Mouse (Mus musculus): ENCODE measurements around the gene Qrfpr.

The Qrfpr gene

DNA sequence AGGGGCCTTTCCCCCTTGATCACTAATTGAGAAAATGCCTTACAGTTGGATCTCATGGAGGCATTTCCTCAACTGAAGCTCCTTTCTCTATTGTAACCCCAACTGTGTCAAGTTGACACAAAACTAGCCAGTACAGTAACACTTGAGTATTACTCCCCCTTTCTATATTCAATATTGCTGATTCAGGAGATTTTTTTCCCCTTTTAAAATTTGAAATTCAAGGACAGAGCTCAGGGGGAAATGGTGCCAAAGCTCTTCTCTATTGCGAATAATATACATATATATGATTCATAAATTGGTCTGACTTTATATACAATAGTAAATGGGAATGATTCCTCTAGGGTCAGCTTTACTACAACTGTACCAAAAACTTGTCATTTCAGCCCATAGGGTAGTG, 71.6 kb downstream of the Qrfpr start:
- DNase-seq, result no peak

DNA sequence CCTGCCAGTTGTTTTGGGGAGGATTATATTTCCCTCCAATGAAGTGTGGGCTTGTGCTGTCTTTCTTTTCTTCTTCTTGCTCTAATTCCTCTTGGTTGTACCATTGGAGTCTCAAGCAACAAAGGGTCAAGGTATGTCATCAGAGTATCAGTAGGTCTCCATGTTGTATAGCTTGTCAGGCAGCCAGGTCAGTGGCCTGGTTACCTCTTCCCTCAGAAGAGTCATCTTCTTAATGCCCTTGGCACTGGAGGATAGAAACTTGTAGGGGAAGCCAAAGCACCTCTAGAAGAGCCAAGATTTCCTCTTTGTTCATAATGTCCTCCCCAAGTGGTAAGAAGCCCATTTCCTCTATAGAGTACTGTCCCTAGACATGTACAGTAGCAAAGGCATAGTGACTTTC, 83.1 kb downstream of the Qrfpr start:
- no peak for DNase-seq

DNA sequence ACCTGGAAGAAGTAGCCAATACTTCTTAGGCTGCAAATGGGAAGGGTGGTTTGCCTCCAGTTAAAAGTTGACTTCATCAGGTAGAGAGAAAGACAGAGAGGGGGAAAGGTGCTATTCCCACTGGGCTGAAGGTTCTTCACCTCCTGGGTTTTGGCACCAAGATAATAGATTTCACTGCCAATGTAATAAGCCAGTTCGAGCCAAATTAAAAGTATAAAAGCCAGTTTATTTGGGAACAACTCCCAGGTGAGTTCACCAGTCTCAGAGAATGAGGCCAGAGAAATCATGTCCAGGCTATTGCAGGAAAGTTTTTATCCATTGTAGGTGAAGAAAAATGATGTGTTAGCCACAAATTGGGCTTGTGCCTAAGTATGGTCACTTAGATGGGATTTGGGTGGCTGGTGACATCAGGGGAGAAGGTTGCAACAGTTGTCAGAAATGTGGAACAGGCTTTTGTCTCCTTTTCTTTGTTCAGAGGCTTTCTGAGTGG, 83.9 kb downstream of the Qrfpr start:
- DNase-seq, result no peak

DNA sequence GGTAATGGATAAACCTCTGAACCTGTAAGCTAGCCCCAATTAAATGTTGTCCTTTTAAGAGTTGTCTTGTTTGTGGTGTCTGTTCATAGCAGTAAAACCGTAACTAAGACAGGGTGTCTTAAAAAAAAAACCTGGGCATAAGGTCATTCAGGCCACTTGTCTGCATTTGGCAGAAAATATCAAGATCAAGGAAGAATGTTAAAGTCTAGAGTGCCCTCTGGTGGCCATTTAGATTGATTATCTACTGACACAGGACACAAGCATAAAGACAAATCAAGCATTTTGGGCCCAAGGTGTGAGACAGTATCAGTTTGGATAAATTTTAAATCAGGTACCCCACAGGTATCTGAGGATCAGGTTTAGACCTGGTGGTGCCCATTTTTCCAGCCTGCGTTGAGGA, 84.6 kb downstream of the Qrfpr start:
- peak; percentile 66 for DNase-seq

DNA sequence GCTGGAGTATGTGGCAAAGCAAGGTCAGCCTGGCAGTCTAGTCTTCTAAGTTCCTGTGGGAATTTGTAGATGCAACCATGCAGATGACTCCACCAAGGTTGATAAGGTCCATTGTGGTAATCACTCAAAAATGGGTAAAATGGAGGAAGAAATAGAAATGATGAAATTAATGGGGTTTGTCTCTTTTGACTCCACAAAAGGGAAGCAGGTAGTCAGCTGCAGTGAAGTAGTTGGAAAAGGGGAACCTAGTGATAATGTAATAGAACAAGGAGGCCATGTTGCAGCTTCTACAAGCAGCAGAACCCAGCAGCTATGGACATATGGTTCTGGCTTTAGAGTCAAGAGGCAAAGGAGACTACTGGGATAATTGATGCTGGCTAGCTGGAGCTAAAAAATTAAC, 86.0 kb downstream of the Qrfpr start:
- no peak for DNase-seq

All from retina, postnatal 1 day (tissue).